Mouse (Mus musculus): ENCODE measurements around the gene Stkld1.

Gene Stkld1

DNA sequence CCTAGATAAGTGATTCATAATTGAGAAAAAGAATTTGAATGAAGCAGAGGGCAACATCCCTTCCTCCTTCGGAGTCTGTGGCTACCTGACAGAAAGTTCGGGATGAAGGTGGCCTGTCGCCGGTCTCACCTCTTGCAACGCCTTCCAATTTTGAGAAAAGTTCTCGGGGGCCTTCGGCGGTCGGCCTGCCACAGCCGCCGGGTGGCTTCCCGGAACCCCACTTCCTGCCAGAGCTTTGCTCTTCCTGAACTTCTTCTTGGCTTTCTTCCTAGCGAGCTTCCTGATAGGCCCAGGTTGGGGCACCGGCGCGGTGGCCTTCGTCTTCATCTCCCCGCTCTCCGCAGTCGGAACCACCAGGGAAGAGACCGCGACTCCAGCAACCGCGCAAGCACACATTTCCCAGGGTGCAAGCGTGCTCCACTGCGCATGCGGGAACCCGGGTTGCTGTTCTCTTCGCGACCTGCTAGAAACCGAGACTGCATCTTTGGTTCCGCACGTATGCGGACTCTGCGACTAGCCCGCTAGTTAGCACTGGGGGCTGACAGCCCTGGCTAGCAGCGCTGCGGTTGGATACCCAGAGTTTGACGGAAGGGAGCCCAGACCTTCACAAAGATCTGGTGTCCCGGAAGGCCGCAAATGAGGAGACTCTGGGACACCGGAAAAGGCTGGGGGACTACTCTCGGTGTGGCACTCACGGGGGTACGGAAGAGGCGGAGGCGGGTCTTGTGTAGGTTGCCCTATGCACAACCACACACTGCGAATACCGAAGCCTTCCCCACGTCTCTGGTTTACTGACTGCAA lies 30.3 kb downstream of the Stkld1 start, which contains the start of gene Rexo4:
Gene Rexo4, minus strand, starts transcription at position 464 of the 801 bp plus-strand sequence.
- DNase-seq (ENCODE audit: low read depth, low spot score) = peak; percentile 94

DNA sequence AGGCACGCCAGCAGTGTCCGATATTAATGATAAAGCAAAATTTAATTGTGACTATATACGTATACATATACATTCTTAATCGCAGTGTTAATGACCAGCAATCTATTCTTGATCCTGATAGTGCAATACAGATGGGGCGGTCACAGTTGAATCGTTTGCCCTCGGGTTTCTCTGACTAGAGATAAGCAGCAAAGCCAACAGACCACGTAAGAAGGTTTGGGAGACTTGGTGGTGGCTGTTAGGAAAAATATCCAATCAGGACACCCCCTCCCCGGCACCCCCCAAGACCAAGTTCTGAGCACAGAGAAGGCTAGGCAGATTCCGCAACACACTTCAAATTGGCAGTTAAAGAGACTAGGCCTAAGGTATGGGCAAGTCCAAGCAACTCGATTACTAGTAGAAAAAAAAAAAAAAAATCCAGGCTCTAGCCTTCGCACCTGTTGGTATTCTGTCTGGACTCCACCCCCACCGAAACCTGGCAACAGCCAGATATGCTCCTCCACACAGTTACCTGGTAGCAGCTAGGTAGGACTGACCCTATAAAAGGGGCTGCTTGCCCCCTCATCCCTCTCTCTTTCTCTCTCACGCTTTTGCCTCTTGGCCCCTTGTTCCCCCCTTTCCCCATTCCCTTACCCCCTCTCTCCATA lies 31.0 kb downstream of the Stkld1 start:
- DNase-seq (ENCODE audit: low read depth, low spot score) = no peak

DNA sequence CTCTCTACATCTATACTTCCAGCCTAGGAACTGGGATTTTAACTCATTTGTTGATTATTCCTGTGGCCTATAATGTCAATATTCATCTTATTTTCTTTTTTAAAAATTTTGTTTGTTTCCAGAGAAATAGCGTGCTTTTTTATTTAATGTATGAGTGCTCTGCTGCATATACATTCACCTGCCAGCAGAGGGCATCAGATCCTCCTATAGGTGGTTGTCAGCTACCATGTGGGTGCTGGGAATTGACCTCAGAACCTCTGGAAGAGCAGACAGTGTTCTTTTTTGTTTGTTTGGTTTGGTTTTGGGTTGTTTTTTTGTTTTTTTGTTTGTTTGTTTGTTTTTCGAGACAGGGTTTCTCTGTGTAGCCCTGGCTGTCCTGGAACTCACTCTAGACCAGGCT lies 33.4 kb downstream of the Stkld1 start:
- no peak for DNase-seq (ENCODE audit: low read depth, low spot score)

DNA sequence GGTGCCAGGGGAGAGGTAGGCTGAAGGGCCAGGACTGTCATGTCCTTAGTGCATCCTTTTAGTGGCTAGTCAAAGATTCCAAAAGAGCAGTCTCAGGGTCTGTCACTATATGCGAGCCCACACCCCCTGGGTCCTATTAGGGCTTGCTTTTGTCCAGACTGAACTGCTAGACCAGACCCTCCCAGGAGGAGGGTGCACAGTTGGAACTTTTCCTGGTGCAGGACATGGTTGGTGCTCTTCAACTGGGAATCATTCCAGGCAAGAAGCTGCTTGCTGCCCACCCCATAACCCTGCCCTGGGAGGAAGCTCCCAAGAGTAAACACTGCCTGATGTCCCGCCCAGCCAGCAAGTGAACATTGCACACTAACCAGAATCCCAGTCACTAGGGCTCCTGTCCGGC lies 39.3 kb downstream of the Stkld1 start, which contains the start of gene Adamts13:
Gene Adamts13, plus strand, starts transcription at position 301 of the 400 bp plus-strand sequence.
- DNase-seq (ENCODE audit: low read depth, low spot score) = no peak

DNA sequence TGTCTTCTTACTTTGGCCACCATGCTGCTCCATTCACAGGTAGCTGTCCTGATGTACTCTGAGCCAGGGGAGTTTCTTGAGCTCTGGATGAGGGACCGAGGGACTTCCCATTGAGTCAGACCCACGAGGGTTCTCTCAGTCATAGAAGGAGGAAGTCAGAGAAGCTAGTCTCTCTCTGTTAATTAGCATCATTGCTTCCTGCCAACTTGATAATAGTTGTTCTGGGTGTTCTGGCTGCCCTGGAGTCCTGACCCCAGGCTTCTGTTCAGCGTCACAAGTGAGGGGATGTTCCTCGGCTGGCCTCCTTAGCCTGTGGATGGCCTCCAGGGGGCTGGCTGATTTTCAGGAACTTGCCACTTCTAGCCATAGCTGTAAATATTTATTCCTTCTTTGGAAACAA lies 40.1 kb downstream of the Stkld1 start:
- DNase-seq (ENCODE audit: low read depth, low spot score) = no peak

GRCm38 (mm10) chr2:26980361-26980760 lies 46.5 kb downstream of the Stkld1 start:
- DNase-seq (ENCODE audit: low read depth, low spot score) = no peak

GRCm38 (mm10) chr2:26984179-26984578 lies 50.3 kb downstream of the Stkld1 start:
- DNase-seq (ENCODE audit: low read depth, low spot score) = no peak

- DNase-seq (ENCODE audit: low read depth, low spot score) = no peak
These were observed 50.8 kb downstream of the Stkld1 start for GRCm38 (mm10) chr2:26984640-26985039.

- DNase-seq (ENCODE audit: low read depth, low spot score) = no peak
These were observed 60.1 kb downstream of the Stkld1 start for GRCm38 (mm10) chr2:26993936-26994335.

DNA sequence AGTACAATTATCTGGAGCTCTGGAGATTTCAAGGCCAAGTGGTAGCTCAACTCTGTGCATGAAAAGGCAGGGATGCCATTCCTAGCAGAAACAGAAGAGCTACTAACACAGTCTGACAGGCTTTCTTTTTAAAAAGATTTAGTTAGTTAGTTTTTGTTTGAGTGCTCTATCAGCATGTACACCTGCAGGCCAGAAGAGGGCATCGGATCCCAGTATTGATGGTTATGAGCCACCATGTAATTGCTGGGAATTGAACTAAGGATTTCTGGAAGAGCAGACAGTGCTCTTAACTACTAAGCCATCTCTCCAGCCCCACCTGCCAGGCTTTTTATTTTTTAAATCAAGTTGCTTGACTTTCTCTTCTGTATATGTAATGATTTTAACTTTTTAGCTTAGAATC lies 63.7 kb downstream of the Stkld1 start:
- peak; percentile 31 for DNase-seq (ENCODE audit: low read depth, low spot score)

- no peak for DNase-seq (ENCODE audit: low read depth, low spot score)
These were observed 64.1 kb downstream of the Stkld1 start for GRCm38 (mm10) chr2:26997993-26998392.

All from 3T3-L1 (cell line).